Mouse (Mus musculus): ENCODE measurements at regions not wholly inside any gene's neighbourhood (a gene's known extent, or its start where the extent isn't known, plus 50 kb on each side); places are given as distances from the start of the nearest gene placed in this dataset.

DNA sequence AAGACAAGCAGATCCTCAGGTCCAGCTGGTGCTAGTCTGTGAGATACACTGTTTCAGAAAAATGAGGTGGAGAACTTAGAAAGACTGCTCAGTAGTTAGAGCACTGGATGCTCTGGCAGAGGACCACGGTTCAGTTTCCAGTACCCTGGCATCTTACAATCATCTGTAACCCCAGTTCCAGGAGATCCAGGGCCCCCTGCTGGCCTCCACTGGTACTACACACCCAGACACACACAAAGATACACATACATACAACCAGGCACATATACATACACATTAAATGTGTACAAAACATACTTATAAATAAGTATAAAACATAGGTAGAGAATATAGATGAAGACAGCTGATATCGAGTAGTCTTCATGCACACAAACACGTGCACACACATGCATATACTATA lies 97.4 kb upstream of the Supt20 start:
- ATAC-seq (ENCODE audit: extremely low read depth, insufficient number of reproducible peaks, low FRiP score, poor library complexity, severe bottlenecking) (no peak), DNase-seq (ENCODE audit: low spot score) (no peak)
- no peak overlapping the region for H3K4me3 ChIP-seq (ENCODE audit: low read depth, low read length)
- H3K36me3 ChIP-seq (replicated peaks): no peaks in the 10 kb centered on the region
- TF ChIP-seq GATA1 (IDR thresholded peaks at IDR 0.05; ENCODE audit: borderline replicate concordance, low read length) (no peak), CTCF (IDR thresholded peaks at IDR 0.05; ENCODE audit: low read depth, low read length) (0 out of 2 replicates have a peak, but pooled peaks have one; percentile 8)
- no peaks in the 10 kb centered on the region for H3K27me3 ChIP-seq (ENCODE audit: insufficient read depth, low read length)
- no peaks in the 10 kb centered on the region for H3K4me1 ChIP-seq (ENCODE audit: insufficient read depth, low read depth, low read length)
- H3K9me3 ChIP-seq (replicated peaks): peaks cover 34% of the 10 kb centered on the region

- no peak overlapping the region for H3K4me3 ChIP-seq (ENCODE audit: low read depth, low read length)
- peaks cover 31% of the 10 kb centered on the region for H3K9me3 ChIP-seq (replicated peaks)
- no peaks in the 10 kb centered on the region for H3K27me3 ChIP-seq (ENCODE audit: insufficient read depth, low read length)
- ATAC-seq (ENCODE audit: extremely low read depth, insufficient number of reproducible peaks, low FRiP score, poor library complexity, severe bottlenecking) (no peak), DNase-seq (ENCODE audit: low spot score) (no peak)
- no peak for TF ChIP-seq CTCF (IDR thresholded peaks at IDR 0.05; ENCODE audit: low read depth, low read length)
- TF ChIP-seq POLR2AphosphoS5 (IDR thresholded peaks at IDR 0.05; ENCODE audit: insufficient replicate concordance, low read depth, low read length): no peak
- TF ChIP-seq GATA1 (IDR thresholded peaks at IDR 0.05; ENCODE audit: borderline replicate concordance, low read length): no peak
- TF ChIP-seq TAL1 (conservative IDR thresholded peaks at IDR 0.05; ENCODE audit: low read depth, low read length): no peak
- no peak for TF ChIP-seq GATA2 (IDR thresholded peaks at IDR 0.05; ENCODE audit: borderline replicate concordance, low read depth, low read length)
- H3K36me3 ChIP-seq (replicated peaks): no peaks in the 10 kb centered on the region
- H3K4me1 ChIP-seq (ENCODE audit: insufficient read depth, low read depth, low read length): no peaks in the 10 kb centered on the region
Measured at GRCm38 (mm10) chr3:54597326-54598274, 95.0 kb upstream of the Supt20 start.

- H3K36me3 ChIP-seq (replicated peaks): no peaks in the 10 kb centered on the region
- H3K4me1 ChIP-seq (ENCODE audit: insufficient read depth, low read depth, low read length): no peaks in the 10 kb centered on the region
- TF ChIP-seq CTCF (IDR thresholded peaks at IDR 0.05; ENCODE audit: low read depth, low read length) (no peak), GATA2 (IDR thresholded peaks at IDR 0.05; ENCODE audit: borderline replicate concordance, low read depth, low read length) (no peak), POLR2AphosphoS5 (IDR thresholded peaks at IDR 0.05; ENCODE audit: insufficient replicate concordance, low read depth, low read length) (no peak)
- peaks cover 28% of the 10 kb centered on the region for H3K9me3 ChIP-seq (replicated peaks)
- no peak overlapping the region for H3K4me3 ChIP-seq (ENCODE audit: low read depth, low read length)
- DNase-seq (ENCODE audit: low spot score): no peak
- no peak for ATAC-seq (ENCODE audit: extremely low read depth, insufficient number of reproducible peaks, low FRiP score, poor library complexity, severe bottlenecking)
- no peaks in the 10 kb centered on the region for H3K27me3 ChIP-seq (ENCODE audit: insufficient read depth, low read length)
Measured at GRCm38 (mm10) chr3:54598296-54598695, 94.3 kb upstream of the Supt20 start.

DNA sequence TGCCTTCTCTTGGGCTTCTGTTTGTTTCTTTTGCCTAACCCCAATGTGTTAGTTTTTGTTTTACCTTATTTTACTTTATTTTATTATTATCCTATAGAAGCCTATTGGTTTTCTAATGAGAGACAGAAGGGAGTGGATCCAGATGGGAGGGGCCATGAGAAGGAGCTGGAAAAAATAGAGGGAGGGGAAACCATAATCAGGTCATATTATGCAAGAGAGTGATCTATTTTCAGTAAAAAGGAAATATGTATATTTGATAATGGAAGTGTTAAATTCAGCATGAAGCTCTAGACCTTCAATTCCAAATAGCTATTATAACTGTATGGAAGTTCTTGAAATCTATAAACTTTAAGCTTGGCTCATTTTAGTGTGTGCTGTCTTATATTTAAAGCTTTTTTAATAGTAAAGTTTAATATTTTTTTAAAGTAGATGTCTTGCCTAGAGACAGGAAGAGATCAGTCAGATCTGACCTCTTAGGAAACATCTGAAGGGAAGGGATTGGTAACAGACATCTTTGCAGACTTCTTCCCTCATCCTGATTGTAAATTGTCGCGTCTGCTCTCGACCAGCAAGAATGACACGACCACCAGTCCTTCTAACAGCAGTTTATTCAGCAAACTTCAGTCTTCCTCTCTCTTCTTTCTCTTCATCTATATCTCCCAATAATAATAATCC lies 87.8 kb upstream of the Supt20 start:
- DNase-seq (ENCODE audit: low spot score) (no peak), ATAC-seq (ENCODE audit: extremely low read depth, insufficient number of reproducible peaks, low FRiP score, poor library complexity, severe bottlenecking) (no peak)
- H3K4me1 ChIP-seq (ENCODE audit: insufficient read depth, low read depth, low read length): no peaks in the 10 kb centered on the region
- H3K36me3 ChIP-seq (replicated peaks): no peaks in the 10 kb centered on the region
- H3K9me3 ChIP-seq (replicated peaks): peaks cover 4% of the 10 kb centered on the region; the same call in 1 of the 2 replicates
- no peaks in the 10 kb centered on the region for H3K27me3 ChIP-seq (ENCODE audit: insufficient read depth, low read length)
- TF ChIP-seq GATA1 (IDR thresholded peaks at IDR 0.05; ENCODE audit: borderline replicate concordance, low read length) (no peak), POLR2AphosphoS5 (IDR thresholded peaks at IDR 0.05; ENCODE audit: insufficient replicate concordance, low read depth, low read length) (no peak)
- no peak overlapping the region for H3K4me3 ChIP-seq (ENCODE audit: low read depth, low read length)

DNA sequence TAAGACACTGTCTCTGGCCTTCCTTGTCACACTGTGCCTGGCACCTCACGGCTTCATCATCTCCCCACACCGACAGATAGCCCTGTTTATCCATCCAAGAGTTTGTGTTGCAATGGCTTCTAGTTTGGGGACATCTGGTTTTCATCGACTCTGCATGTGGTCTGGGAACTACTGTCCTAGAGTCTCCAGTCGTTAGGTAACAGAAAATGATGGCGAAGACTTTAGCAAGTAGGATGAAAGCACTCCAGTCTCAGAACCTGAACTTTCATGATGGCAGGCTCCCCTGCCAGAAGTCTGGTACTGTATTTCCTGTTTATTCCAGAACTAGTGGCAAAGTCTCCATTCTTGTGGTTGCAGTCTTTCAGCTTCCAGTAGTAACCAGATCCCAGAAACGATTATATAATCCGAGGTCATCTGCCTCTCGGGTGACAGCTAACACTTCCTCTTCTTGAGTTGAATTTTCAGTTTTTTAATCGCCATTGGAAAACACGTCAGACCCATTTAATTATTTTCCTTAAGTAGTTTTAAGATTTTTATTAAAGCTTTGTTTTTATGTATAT lies 81.1 kb upstream of the Supt20 start:
- Histone ChIP-seq H3K36me3 (replicated peaks) (no peaks in the 10 kb centered on the region), H3K4me1 (ENCODE audit: insufficient read depth, low read depth, low read length) (no peaks in the 10 kb centered on the region), H3K27me3 (ENCODE audit: insufficient read depth, low read length) (no peaks in the 10 kb centered on the region), H3K4me3 (ENCODE audit: low read depth, low read length) (no peak overlapping the region), H3K9me3 (replicated peaks) (peaks cover 8% of the 10 kb centered on the region)
- TF ChIP-seq GATA1 (IDR thresholded peaks at IDR 0.05; ENCODE audit: borderline replicate concordance, low read length): no peak
- no peak for TF ChIP-seq POLR2AphosphoS5 (IDR thresholded peaks at IDR 0.05; ENCODE audit: insufficient replicate concordance, low read depth, low read length)
- TF ChIP-seq GATA2 (IDR thresholded peaks at IDR 0.05; ENCODE audit: borderline replicate concordance, low read depth, low read length): no peak
- no peak for TF ChIP-seq TAL1 (conservative IDR thresholded peaks at IDR 0.05; ENCODE audit: low read depth, low read length)
- no peak for TF ChIP-seq CTCF (IDR thresholded peaks at IDR 0.05; ENCODE audit: low read depth, low read length)
- no peak for DNase-seq (ENCODE audit: low spot score)
- ATAC-seq (ENCODE audit: extremely low read depth, insufficient number of reproducible peaks, low FRiP score, poor library complexity, severe bottlenecking): no peak

GRCm38 (mm10) chr3:54613845-54614244 lies 78.8 kb upstream of the Supt20 start:
- Histone ChIP-seq H3K36me3 (replicated peaks) (no peaks in the 10 kb centered on the region), H3K9me3 (replicated peaks) (peaks cover 10% of the 10 kb centered on the region), H3K27me3 (ENCODE audit: insufficient read depth, low read length) (no peaks in the 10 kb centered on the region), H3K4me3 (ENCODE audit: low read depth, low read length) (no peak overlapping the region), H3K4me1 (ENCODE audit: insufficient read depth, low read depth, low read length) (no peaks in the 10 kb centered on the region)
- ATAC-seq (ENCODE audit: extremely low read depth, insufficient number of reproducible peaks, low FRiP score, poor library complexity, severe bottlenecking): no peak
- no peak for DNase-seq (ENCODE audit: low spot score)
- TF ChIP-seq CTCF (IDR thresholded peaks at IDR 0.05; ENCODE audit: low read depth, low read length) (no peak), POLR2AphosphoS5 (IDR thresholded peaks at IDR 0.05; ENCODE audit: insufficient replicate concordance, low read depth, low read length) (no peak), GATA2 (IDR thresholded peaks at IDR 0.05; ENCODE audit: borderline replicate concordance, low read depth, low read length) (no peak)
